Mouse (Mus musculus): Measurements from ENCODE around the gene Dusp9. TPM values are rescaled to one million over a fixed set of nuclear protein-coding genes. Genes with fewer than 3 reads are reported as not detected.

The Dusp9 gene
- total RNA-seq (2023), result under 1 TPM in 1 of 2 experiments, not detected in 1; 0.15 TPM

DNA sequence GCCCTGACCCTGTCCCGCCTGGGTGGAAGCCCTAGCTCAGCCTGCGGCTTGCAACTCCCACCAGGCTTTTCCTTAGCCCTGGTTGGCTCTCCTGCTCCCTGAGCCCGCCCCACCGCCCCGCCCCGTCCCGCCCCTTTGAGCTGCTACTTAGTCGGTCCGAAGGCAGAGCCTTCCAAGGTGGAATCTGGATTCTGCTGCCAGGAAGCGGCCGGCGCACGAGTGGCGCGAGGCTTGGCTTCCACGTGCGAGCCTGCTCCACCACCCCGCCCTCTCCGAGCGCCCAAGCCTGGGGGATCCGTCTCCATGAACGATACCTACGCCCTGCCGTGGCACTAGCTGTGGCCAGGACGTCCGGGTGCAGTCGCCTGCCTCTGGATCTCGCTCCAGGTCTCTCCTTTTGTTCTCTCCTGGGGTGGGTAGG, at the start of gene Dusp9:
Gene Dusp9 (plus strand): TSS at position 165 of the 421 bp plus-strand sequence.

DNA sequence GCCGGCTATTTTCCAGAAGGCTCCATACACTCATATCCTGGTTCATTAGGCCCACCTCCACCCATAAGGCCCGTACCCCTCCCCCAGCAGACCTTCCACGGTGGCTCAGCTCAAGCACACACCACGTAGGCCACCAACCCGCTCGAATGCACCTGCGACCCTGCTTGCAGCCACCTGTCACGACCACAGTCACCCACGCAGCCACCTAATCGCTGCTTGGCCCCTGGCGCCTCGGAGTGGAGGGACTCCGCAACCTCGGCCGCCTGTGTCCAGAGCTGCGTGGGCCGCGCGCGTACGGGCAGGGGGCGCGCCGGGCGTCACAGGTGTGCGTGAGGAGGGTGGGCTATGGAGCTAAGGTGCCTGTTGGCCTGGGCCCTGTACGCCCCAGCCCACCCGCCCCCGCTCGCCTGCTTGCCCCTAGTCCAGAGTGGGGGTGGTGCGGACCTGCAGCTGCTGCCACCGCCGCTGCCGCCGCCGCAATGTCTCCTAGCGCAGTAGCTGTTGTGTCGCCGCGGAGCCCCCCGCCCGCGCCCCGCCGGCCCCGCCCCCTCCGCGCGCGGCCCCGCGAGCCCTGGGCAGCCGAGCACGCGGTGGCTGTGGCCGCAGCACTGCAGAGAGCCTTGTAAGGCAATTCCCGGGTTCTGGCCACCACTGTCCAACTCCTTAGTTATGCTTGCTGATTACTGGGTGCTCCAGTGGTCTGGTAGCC, 20.5 kb downstream of the Dusp9 start, which contains the start of gene Pnck:
Gene Pnck (minus strand): TSS at position 543 of the 709 bp plus-strand sequence.

DNA sequence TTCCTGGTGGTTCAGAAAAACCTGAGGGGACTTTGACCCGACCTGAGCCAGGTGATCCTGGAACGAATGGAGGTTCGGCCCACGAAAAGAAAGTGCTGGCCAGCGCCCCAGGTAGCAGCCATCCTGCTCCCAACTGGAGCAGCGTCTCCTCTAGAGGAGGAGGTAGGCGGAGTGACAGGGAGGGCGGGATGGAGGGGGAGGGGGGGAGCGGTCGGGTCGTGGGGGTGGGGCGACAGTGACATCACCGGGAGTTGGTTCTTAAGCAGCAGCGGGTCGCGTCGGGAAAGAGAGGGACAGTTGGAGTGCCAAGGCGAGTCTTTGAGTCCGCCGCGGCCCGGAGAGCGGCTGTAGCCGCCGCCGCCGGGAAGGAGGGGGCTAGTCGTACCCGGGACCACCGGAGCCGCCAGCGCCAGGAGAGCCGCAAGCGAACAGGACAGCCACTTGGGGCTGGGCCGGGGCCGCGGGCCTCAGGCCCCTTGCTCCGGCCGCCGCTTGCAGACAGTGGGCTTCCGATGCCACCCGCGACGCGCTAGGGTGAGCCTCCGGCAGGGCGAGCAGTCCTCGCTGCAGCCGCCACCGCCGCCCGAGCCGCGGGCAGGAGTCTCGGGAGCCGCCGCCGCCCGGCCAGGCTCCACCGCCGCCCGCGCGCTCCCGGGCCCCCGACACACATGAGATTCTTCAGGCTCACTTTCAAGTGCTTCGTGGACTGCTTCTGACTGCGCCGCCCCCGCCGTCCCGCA, 33.8 kb downstream of the Dusp9 start, which contains the start of gene Slc6a8:
Gene Slc6a8 (plus strand): TSS at position 272 of the 740 bp plus-strand sequence.

Other genes with a start within 250 kb of the Dusp9 start
- gene Gm18336, start 240.7 kb upstream of the Dusp9 start, total RNA-seq (2023), result not detected
- not detected for gene Zfp92, start 228.3 kb upstream of the Dusp9 start, total RNA-seq (2023)
- not detected for gene Trex2, start 204.1 kb upstream of the Dusp9 start, total RNA-seq (2023)
- gene Haus7, start 180.4 kb upstream of the Dusp9 start, total RNA-seq (2023), result 1 to 10 TPM; 8.5 to 9.3 TPM
- gene Bgn, start 155.8 kb upstream of the Dusp9 start, total RNA-seq (2023), result 10 to 100 TPM in 1 of 2 experiments, 1 to 10 TPM in 1; 6.6 to 12.2 TPM
- gene Atp2b3, start 136.3 kb upstream of the Dusp9 start, total RNA-seq (2023), result not detected
- not detected for gene Pnck, start 20.7 kb downstream of the Dusp9 start, total RNA-seq (2023)
- 1 to 10 TPM in 1 of 2 experiments, under 1 TPM in 1; 0.72 to 1.1 TPM for gene Slc6a8, start 33.7 kb downstream of the Dusp9 start, total RNA-seq (2023)
- gene Bcap31, start 76.8 kb downstream of the Dusp9 start, total RNA-seq (2023), result 10 to 100 TPM; 93.3 to 95.7 TPM
- gene Abcd1, start 77.2 kb downstream of the Dusp9 start, total RNA-seq (2023), result 10 to 100 TPM; 82.1 to 88.8 TPM
- under 1 TPM; 0.26 to 0.81 TPM for gene Plxnb3, start 117.7 kb downstream of the Dusp9 start, total RNA-seq (2023)
- under 1 TPM; 0.88 to 0.90 TPM for gene Srpk3, start 135.0 kb downstream of the Dusp9 start, total RNA-seq (2023)
- gene Idh3g, start 147.5 kb downstream of the Dusp9 start, total RNA-seq (2023), result 10 to 100 TPM; 89.7 to 95.2 TPM
- 100 to 1,000 TPM; 116 to 117 TPM for gene Ssr4, start 147.6 kb downstream of the Dusp9 start, total RNA-seq (2023)
- under 1 TPM; 0.53 to 0.64 TPM for gene Pdzd4, start 185.6 kb downstream of the Dusp9 start, total RNA-seq (2023)

Data from neutrophil, adult 83 days (primary cell).